Mouse (Mus musculus) forebrain, embryonic 14.5 days (tissue): ENCODE results near the gene Mtmr10. TPM values are rescaled to one million over a fixed set of nuclear protein-coding genes. Genes with fewer than 3 reads are reported as not detected.

ENCODE experiments used
- ATAC-seq: fragments of 200-750 bp; cut with Nextera tagmentation; 2 replicates; pipeline ENCODE4 v1.8.0; 2017; ENCODE audit warnings: mild to moderate bottlenecking, moderate library complexity
- DNase-seq: peaks from one replicate; pipeline ENCODE4 v3.0.0-alpha.2; 2015; ENCODE audit warnings: low spot score
- H3K27ac ChIP-seq: fragments of 300-500 bp; sonication (generic); 2 replicates; pipeline ENCODE4 v1.5.1; 2014; ENCODE audit warnings: low read depth, mild to moderate bottlenecking, control low read depth, low read length, moderate library complexity
- H3K27me3 ChIP-seq: fragments of 300-500 bp; sonication (generic); replicated peaks from 2 replicates; pipeline ENCODE4 v1.6.1; 2014; ENCODE audit warnings: low read length, control low read depth, mixed read lengths; ENCODE audit not compliant: control insufficient read depth, insufficient read depth
- H3K36me3 ChIP-seq: fragments of 300-500 bp; sonication (generic); 2 replicates; pipeline ENCODE4 v1.6.1; 2014; ENCODE audit warnings: low read length, control low read depth; ENCODE audit not compliant: control insufficient read depth, insufficient read depth
- H3K4me1 ChIP-seq: fragments of 300-500 bp; sonication (generic); 2 replicates; pipeline ENCODE4 v1.6.1; 2014; ENCODE audit warnings: antibody characterized with exemption, low read length, control low read depth; ENCODE audit not compliant: control insufficient read depth, insufficient read depth
- H3K4me2 ChIP-seq: fragments of 300-500 bp; sonication (generic); 2 replicates; pipeline ENCODE4 v1.6.1; 2014; ENCODE audit warnings: mild to moderate bottlenecking, control low read depth, low read length
- H3K4me3 ChIP-seq: fragments of 300-500 bp; sonication (generic); 2 replicates; pipeline ENCODE4 v1.5.1; 2014; ENCODE audit warnings: low read depth, low read length, control low read depth
- H3K9ac ChIP-seq: fragments of 300-500 bp; sonication (generic); 2 replicates; pipeline ENCODE4 v1.6.1; 2014; ENCODE audit warnings: mild to moderate bottlenecking, low read length, control low read depth, moderate library complexity
- H3K9me3 ChIP-seq: fragments of 300-500 bp; sonication (generic); replicated peaks from 2 replicates; pipeline ENCODE4 v1.6.1; 2016; ENCODE audit warnings: low read length, control low read depth, mixed read lengths; ENCODE audit not compliant: control insufficient read depth
- WGBS: fragments of 180-500 bp; shearing (Covaris S2); extraction: QIAGEN DNeasy Blood & Tissue Kit; methylation state at CpG from one replicate; pipeline ENCODE4 v1.1.7; 2014; 5-methylcytosine and 5-hydroxymethylcytosine counted together
- polyA plus RNA-seq: library from polyadenylated mRNA; unstranded; fragments of >200 nt; fragmentation: Nextera tagmentation; extraction: Ambion mirVana; gene quantifications from 2 replicates; pipeline ENCODE4 v1.2.1, GENCODE M21; 2014

Gene Mtmr10
- 8.5 and 8.6 TPM in 2 replicates for polyA plus RNA-seq

DNA sequence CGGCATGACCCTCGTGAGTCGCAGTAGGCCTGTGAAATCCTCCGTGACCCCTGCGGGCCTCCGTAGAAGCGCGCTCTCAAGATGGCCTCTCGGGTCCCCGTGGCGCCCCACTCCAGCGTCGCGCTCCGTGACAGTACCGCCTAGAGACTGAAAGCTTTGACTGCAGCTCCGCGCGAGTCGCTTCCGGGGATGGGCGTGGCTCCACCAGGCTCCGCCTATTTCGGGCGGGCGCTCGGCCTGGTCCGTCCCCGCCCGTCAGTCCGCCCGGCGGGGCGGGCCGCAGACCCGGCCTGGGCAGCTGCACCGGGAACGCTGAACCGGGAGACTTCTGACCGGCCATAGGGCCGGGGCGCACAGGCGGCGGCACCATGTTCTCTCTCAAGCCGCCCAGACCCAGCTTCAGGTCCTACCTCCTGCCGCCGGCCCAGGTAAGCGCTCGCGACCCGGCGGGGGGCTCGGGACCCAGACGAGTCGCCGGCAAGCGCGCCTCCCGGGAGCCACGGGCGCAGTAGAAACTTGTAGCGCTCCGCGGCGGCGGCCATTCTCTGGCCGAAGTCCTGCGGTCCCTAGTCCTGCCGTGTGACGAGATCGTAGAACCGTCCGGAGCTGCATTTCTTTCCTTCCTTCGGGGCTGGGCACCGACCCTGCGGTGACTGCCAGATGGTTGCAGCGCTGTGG, at the start of gene Mtmr10:
Gene Mtmr10 (plus strand): TSS at position 240 of the 678 bp plus-strand sequence.
- peak within 1 kb of the TSS; percentile 72 for H3K4me2 ChIP-seq
- WGBS = under 1% methylated on average over 76 of the region's 77 CpGs
- H3K9me3 ChIP-seq = no peaks in the 10 kb centered on the region
- no peaks in the 10 kb centered on the region for H3K27me3 ChIP-seq
- peak; percentile 98 for DNase-seq
- H3K4me1 ChIP-seq = peaks cover 6% of the 10 kb centered on the region; the same call in 1 of the 2 replicates
- peak; percentile 99 for ATAC-seq
- H3K9ac ChIP-seq = peak within 1 kb of the TSS; percentile 82
- peak within 1 kb of the TSS; percentile 80 for H3K4me3 ChIP-seq
- H3K36me3 ChIP-seq = peaks cover 9% of the 10 kb centered on the region; the same call in 1 of the 2 replicates
- peak within 1 kb of the TSS; percentile 33; the same call in 1 of the 2 replicates for H3K27ac ChIP-seq

DNA sequence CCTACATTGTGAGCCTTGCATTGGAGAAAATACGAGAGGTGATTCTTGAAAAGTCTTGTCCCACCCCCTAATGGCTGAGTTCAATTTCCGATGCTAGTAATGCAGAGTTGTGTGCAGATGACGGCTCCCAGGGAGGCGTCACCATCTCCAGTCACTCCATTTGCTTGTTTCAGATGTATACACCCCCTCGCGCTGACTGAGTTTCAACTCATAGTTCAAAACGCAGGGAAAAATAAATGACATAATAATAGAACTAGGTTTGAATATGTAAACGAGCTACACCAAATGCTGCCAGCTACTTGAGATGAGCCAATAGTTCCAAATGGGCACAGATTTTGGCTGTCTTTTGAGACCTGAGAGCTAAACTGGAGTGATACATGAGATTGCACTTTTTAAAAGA, 49.7 kb upstream of the Mtmr10 start:
- ATAC-seq = no peak
- 79% methylated on average over 8 of the region's 8 CpGs for WGBS
- H3K4me3 ChIP-seq = no peak overlapping the region
- no peak overlapping the region for H3K9ac ChIP-seq
- DNase-seq = peak; percentile 7
- no peaks in the 10 kb centered on the region for H3K27me3 ChIP-seq
- no peaks in the 10 kb centered on the region for H3K4me1 ChIP-seq
- H3K9me3 ChIP-seq = no peaks in the 10 kb centered on the region
- H3K36me3 ChIP-seq = no peaks in the 10 kb centered on the region
- no peak overlapping the region for H3K4me2 ChIP-seq
- H3K27ac ChIP-seq = no peak overlapping the region

DNA sequence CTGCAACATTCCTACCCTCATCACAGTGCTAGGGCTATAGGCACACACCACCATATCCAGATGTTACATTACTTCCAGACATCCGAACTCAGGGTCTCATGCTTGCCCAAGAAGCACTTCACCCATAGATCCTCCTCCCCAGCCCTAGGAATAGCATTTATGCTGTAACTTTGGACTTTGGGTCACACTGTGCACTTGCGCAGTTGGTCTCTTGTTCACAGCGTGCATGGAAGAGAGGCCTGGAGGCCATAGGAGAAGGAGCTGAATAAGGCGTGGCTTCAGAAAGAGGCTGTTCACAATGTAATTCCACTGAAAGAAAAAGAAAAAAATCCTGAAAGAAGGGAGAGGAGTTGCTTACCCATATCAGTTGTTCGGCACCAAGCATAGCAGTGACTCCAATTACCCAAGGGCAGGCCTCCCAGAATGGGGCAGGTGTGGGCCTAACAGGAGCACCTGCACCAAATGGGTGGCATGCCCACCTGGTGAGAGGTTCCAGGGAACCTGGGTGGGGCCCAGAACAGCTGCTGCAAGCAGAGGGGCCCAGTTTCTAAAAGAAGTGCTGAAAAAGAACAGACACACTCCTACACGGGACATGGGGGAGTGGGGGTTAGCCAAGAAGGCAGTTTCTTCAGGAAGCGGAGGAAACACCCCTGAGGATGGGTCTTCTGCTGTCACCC, 48.9 kb upstream of the Mtmr10 start:
- ATAC-seq (no peak), DNase-seq (no peak)
- H3K27me3 ChIP-seq = no peaks in the 10 kb centered on the region
- no peaks in the 10 kb centered on the region for H3K9me3 ChIP-seq
- no peak overlapping the region for H3K27ac ChIP-seq
- no peaks in the 10 kb centered on the region for H3K4me1 ChIP-seq
- no peak overlapping the region for H3K4me2 ChIP-seq
- WGBS = 92% methylated on average over 7 of the region's 7 CpGs
- H3K36me3 ChIP-seq = no peaks in the 10 kb centered on the region
- no peak overlapping the region for H3K4me3 ChIP-seq
- no peak overlapping the region for H3K9ac ChIP-seq

DNA sequence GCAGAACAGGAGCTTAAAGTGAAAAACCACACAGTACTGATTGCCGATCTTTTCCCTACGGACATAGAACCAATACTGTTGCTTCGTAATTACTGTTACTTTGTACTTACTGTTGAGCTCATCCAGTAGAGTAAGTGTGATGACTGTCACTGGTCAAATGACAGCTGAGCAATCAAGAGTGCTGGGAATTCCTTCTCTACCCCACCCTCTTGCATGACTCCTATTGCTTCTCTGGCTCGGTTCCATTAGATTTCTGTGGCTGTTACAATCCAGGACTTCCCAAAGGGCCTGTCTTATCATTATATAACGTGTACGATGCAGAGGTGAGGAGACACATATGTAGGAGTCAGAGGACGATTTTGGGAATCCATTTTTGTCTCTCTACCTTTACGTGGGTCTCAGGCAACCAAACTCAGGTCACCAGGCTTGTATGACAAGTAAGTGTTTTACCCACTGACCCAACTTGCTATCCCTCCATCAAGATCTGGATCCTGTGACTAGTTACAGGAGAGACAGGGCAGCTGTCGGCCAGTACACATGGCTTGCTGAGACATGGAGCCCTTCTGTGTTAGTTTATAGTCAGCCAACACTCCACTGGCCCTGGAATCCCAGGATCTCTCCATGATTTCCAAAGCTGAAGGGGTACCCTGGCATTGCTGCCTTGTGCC, 48.2 kb upstream of the Mtmr10 start:
- Histone ChIP-seq H3K4me1 (no peaks in the 10 kb centered on the region), H3K9ac (no peak overlapping the region), H3K36me3 (no peaks in the 10 kb centered on the region), H3K9me3 (no peaks in the 10 kb centered on the region), H3K4me3 (no peak overlapping the region), H3K27ac (no peak overlapping the region), H3K4me2 (no peak overlapping the region), H3K27me3 (no peaks in the 10 kb centered on the region)
- WGBS = 86% methylated on average over 9 of the region's 9 CpGs
- ATAC-seq (no peak), DNase-seq (no peak)

DNA sequence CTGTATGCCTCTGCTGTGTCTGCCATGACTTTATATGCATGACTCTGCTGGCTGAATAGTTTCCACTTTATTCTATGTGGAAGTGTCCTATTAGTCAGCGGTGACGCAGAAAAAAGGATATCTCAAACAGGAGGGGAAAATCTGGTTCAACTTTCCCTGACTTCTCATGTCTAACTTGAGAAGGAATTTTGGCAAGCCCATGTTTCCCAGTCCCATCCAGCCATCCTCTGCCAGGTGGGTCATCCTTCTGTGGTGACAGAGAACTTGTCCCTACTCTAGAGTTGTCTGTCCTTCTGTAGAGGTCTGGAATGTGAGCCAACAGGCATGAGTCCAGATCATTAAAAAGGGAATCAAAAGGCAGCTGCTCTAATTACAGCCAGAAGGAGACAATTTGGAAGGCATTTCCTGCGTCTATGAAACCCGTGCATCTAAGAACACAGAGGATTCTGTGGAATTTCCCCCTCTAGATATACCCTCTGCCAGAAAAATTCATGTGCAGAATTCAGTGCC, 47.6 kb upstream of the Mtmr10 start:
- WGBS = 64% methylated on average over 4 of the region's 4 CpGs

DNA sequence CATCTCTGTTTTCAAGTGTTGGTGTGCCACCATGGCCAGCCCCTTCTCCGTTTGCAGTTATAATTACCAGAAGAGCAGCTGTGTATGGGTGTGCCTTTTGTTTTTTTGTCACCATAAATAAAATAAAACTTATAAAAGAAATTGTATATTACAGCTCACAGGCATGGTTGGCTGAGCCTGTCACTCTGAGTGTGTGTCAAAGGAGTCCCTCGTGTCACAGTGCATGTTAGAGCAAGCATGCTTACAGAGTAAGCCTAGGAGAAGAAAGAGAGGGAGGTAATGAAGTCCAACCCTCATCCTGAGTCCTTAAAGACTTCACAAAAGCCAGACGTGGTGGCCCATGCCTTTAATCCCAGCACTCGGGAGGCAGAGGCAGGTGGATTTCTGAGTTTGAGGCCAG, 45.0 kb upstream of the Mtmr10 start:
- ATAC-seq = no peak
- no peaks in the 10 kb centered on the region for H3K9me3 ChIP-seq
- no peak overlapping the region for H3K9ac ChIP-seq
- WGBS = 71% methylated on average over 4 of the region's 4 CpGs
- no peaks in the 10 kb centered on the region for H3K36me3 ChIP-seq
- no peaks in the 10 kb centered on the region for H3K27me3 ChIP-seq
- H3K4me3 ChIP-seq = no peak overlapping the region
- no peak overlapping the region for H3K27ac ChIP-seq
- H3K4me1 ChIP-seq = no peaks in the 10 kb centered on the region
- DNase-seq = no peak
- H3K4me2 ChIP-seq = no peak overlapping the region

More for the DNA sequence above, 47.6 kb upstream of the Mtmr10 start:
- no peaks in the 10 kb centered on the region for H3K4me1 ChIP-seq
- no peaks in the 10 kb centered on the region for H3K27me3 ChIP-seq
- H3K27ac ChIP-seq = no peak overlapping the region
- no peak overlapping the region for H3K9ac ChIP-seq
- H3K4me3 ChIP-seq = no peak overlapping the region
- no peaks in the 10 kb centered on the region for H3K36me3 ChIP-seq
- H3K4me2 ChIP-seq = no peak overlapping the region
- no peaks in the 10 kb centered on the region for H3K9me3 ChIP-seq
- ATAC-seq (no peak), DNase-seq (peak; percentile 25)

DNA sequence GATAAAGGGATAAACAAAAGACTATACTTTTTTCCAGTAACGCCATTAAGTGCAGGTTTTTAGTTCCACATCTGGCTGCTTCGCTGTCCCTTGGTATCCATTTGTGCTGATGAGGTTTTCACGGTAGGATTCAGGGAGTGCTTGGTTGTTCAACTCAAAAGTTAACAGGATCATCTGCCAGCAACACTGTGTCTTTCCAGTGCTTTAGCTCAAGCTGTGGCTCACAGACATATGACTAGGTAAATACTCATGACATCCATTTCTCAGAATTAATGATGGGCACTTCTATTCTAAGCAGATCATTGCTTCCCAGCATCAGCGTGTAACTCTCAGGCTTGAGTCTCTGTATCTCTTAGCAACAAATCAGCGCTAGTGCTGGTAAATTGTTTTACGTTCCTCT, 43.1 kb upstream of the Mtmr10 start:
- Histone ChIP-seq H3K9ac (no peak overlapping the region), H3K27ac (no peak overlapping the region), H3K4me2 (no peak overlapping the region), H3K4me1 (no peaks in the 10 kb centered on the region), H3K27me3 (no peaks in the 10 kb centered on the region), H3K36me3 (no peaks in the 10 kb centered on the region), H3K9me3 (no peaks in the 10 kb centered on the region), H3K4me3 (no peak overlapping the region)
- DNase-seq (no peak), ATAC-seq (no peak)
- WGBS = 93% methylated on average over 6 of the region's 6 CpGs

DNA sequence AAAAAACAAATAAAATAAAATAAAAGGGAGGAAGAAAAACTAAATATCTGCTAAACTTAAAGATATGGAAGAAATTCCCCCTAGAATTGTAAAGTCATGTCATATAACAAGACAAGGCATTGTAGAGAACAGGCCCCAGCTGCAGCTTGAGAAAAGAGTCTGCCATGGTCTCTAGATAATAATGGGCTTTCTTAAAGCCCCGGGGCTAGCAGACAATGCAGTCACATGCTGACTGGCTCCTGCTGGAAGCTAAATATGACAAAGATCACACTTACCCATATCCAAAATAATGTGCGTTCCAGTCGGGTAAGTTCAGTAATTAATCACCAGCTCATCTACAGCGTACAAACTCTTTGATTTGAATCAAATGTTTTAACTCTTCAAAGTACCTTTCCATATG, 40.7 kb upstream of the Mtmr10 start:
- Histone ChIP-seq H3K9ac (no peak overlapping the region), H3K4me2 (no peak overlapping the region), H3K27me3 (no peaks in the 10 kb centered on the region), H3K4me1 (no peaks in the 10 kb centered on the region), H3K27ac (no peak overlapping the region), H3K9me3 (no peaks in the 10 kb centered on the region), H3K4me3 (no peak overlapping the region), H3K36me3 (no peaks in the 10 kb centered on the region)
- WGBS = 65% methylated on average over 4 of the region's 4 CpGs
- ATAC-seq (no peak), DNase-seq (no peak)
